Mouse (Mus musculus) MEL (cell line): Measurements from ENCODE around the gene Sub1.

Source experiments
- CTCF ChIP-seq, 3 experiments: IDR thresholded peaks in 2 of 3; conservative IDR thresholded peaks in 1 of 3; 2 replicates each; pipeline ENCODE4 v1.5.1; 2011 to 2012; ENCODE audit warnings: low read length in 3 of 3, low read depth in 2 of 3, mild to moderate bottlenecking in 2 of 3, improper control_type of control experiment in 1 of 3, inconsistent platforms in 1 of 3, mixed read lengths in 1 of 3, moderate library complexity in 1 of 3; ENCODE audit not compliant: control insufficient read depth in 1 of 3, insufficient read depth in 1 of 3, poor library complexity in 1 of 3, severe bottlenecking in 1 of 3
- ELF1 ChIP-seq: IDR thresholded peaks from 2 replicates; pipeline ENCODE4 v1.6.1; 2014; ENCODE audit warnings: low read depth, mild to moderate bottlenecking, inconsistent platforms, low read length, improper control_type of control experiment, moderate library complexity
- GABPA ChIP-seq: IDR thresholded peaks from 2 replicates; pipeline ENCODE4 v1.6.1; 2012; ENCODE audit warnings: low read depth, mild to moderate bottlenecking, inconsistent platforms, low read length, improper control_type of control experiment, moderate library complexity
- HCFC1 ChIP-seq: IDR thresholded peaks from 2 replicates; pipeline ENCODE4 v1.6.1; 2012; ENCODE audit warnings: low read depth, mild to moderate bottlenecking, inconsistent platforms, low read length, improper control_type of control experiment, moderate library complexity
- POLR2A ChIP-seq, 2 experiments: IDR thresholded peaks; 2 replicates each; pipeline ENCODE4 v1.6.1; 2011 to 2012; ENCODE audit warnings: low read length in 2 of 2, mild to moderate bottlenecking in 2 of 2, control low read depth in 1 of 2, improper control_type of control experiment in 1 of 2, low read depth in 1 of 2, moderate library complexity in 1 of 2; ENCODE audit not compliant: control insufficient read depth in 1 of 2, insufficient read depth in 1 of 2, poor library complexity in 1 of 2
- UBTF ChIP-seq: IDR thresholded peaks from 2 replicates; pipeline ENCODE4 v1.6.1; 2012; ENCODE audit warnings: low read depth, mild to moderate bottlenecking, inconsistent platforms, low read length, improper control_type of control experiment, moderate library complexity, borderline replicate concordance; ENCODE audit not compliant: insufficient read depth
- ZC3H11A ChIP-seq: IDR thresholded peaks from 2 replicates; pipeline ENCODE4 v1.6.1; 2012; ENCODE audit warnings: low read depth, mild to moderate bottlenecking, inconsistent platforms, low read length, improper control_type of control experiment

- TF ChIP-seq POLR2A (IDR thresholded peaks at IDR 0.05; ENCODE audit: control insufficient read depth in 1 of 2, insufficient read depth in 1 of 2, low read depth in 1 of 2, low read length in 2 of 2, poor library complexity in 1 of 2) (peak; percentile 63 to 68), CTCF (IDR thresholded peaks at IDR 0.05 in 2 of 3, conservative IDR thresholded peaks at IDR 0.05 in 1 of 3; ENCODE audit: control insufficient read depth in 1 of 3, insufficient read depth in 1 of 3, low read depth in 2 of 3, low read length in 3 of 3, poor library complexity in 1 of 3, severe bottlenecking in 1 of 3) (peak; percentile 35 to 69 (median 55); a peak in 5 of 6 replicates), UBTF (no peak), ELF1 (peak; percentile 42; the same call in 1 of the 2 replicates), GABPA (no peak), HCFC1 (peak; percentile 57; the same call in 1 of the 2 replicates), ZC3H11A (peak; percentile 22; the same call in 1 of the 2 replicates)
Observed at GRCm38 (mm10) chr15:12037217-12037616, 40.4 kb upstream of the Sub1 start.
